Mouse (Mus musculus): ENCODE results near the gene Muc15. TPM values are rescaled to one million over a fixed set of nuclear protein-coding genes. Genes with fewer than 3 reads are reported as not detected.

Gene Muc15
- not detected for total RNA-seq (2021)
- polyA plus RNA-seq (2012; rRNA removed) = not detected in 2 replicates
- long read RNA-seq = 0 reads

GRCm38 (mm10) chr2:110721290-110721753 is at the start of gene Muc15:
Gene Muc15, plus strand, starts transcription at chr2:110721340.
- WGBS = 56% methylated on average over 3 of the region's 3 CpGs
- H3K27ac ChIP-seq = no peak within 1 kb of the TSS
- intact Hi-C loops (cut with DNase I) = no loop called here
- no peak within 1 kb of the TSS for H3K9ac ChIP-seq (ENCODE audit: low read depth, low read length)
- H3K36me3 ChIP-seq (ENCODE audit: control insufficient read depth, insufficient read depth, low read length) = no peaks in the 10 kb centered on the region
- no peaks in the 10 kb centered on the region for H3K79me2 ChIP-seq (replicated peaks; ENCODE audit: control insufficient read depth, insufficient read depth, low read length)
- no peak for DNase-seq
- H3K4me1 ChIP-seq (ENCODE audit: control insufficient read depth, insufficient read depth, low read length) = no peaks in the 10 kb centered on the region
- TF ChIP-seq EP300 (IDR thresholded peaks at IDR 0.05; ENCODE audit: insufficient read depth, low read depth, low read length) (no peak), CTCF (IDR thresholded peaks at IDR 0.05) (no peak), POLR2A (IDR thresholded peaks at IDR 0.05; ENCODE audit: insufficient read depth, low read depth, low read length) (no peak)
- H3K27me3 ChIP-seq (ENCODE audit: control insufficient read depth, insufficient read depth, low read length) = no peaks in the 10 kb centered on the region
- no peak within 1 kb of the TSS for H3K4me3 ChIP-seq

GRCm38 (mm10) chr2:110709436-110709835 is 11.7 kb upstream of the Muc15 start:
- Histone ChIP-seq H3K27ac (no peak overlapping the region), H3K4me3 (no peak overlapping the region), H3K4me1 (ENCODE audit: control insufficient read depth, insufficient read depth, low read length) (no peaks in the 10 kb centered on the region), H3K79me2 (replicated peaks; ENCODE audit: control insufficient read depth, insufficient read depth, low read length) (no peaks in the 10 kb centered on the region), H3K36me3 (ENCODE audit: control insufficient read depth, insufficient read depth, low read length) (no peaks in the 10 kb centered on the region), H3K9ac (ENCODE audit: low read depth, low read length) (no peak overlapping the region), H3K27me3 (ENCODE audit: control insufficient read depth, insufficient read depth, low read length) (no peaks in the 10 kb centered on the region)
- 92% methylated on average over 3 of the region's 3 CpGs for WGBS
- no peak for DNase-seq
- intact Hi-C loops (cut with DNase I) = no loop called here
- TF ChIP-seq EP300 (IDR thresholded peaks at IDR 0.05; ENCODE audit: insufficient read depth, low read depth, low read length) (no peak), CTCF (IDR thresholded peaks at IDR 0.05) (no peak), POLR2A (IDR thresholded peaks at IDR 0.05; ENCODE audit: insufficient read depth, low read depth, low read length) (no peak)

- H3K79me2 ChIP-seq (replicated peaks; ENCODE audit: control insufficient read depth, insufficient read depth, low read length) = no peaks in the 10 kb centered on the region
- intact Hi-C loops (cut with DNase I) = no loop called here
- 35% methylated on average over 10 of the region's 10 CpGs for WGBS
- H3K4me1 ChIP-seq (ENCODE audit: control insufficient read depth, insufficient read depth, low read length) = no peaks in the 10 kb centered on the region
- H3K27me3 ChIP-seq (ENCODE audit: control insufficient read depth, insufficient read depth, low read length) = no peaks in the 10 kb centered on the region
- no peak overlapping the region for H3K4me3 ChIP-seq
- no peak overlapping the region for H3K27ac ChIP-seq
- no peak for TF ChIP-seq POLR2A (IDR thresholded peaks at IDR 0.05; ENCODE audit: insufficient read depth, low read depth, low read length)
- TF ChIP-seq EP300 (IDR thresholded peaks at IDR 0.05; ENCODE audit: insufficient read depth, low read depth, low read length) = no peak
- TF ChIP-seq CTCF (IDR thresholded peaks at IDR 0.05) = no peak
- H3K36me3 ChIP-seq (ENCODE audit: control insufficient read depth, insufficient read depth, low read length) = no peaks in the 10 kb centered on the region
- DNase-seq = peak; percentile 32 to 50
- H3K9ac ChIP-seq (ENCODE audit: low read depth, low read length) = no peak overlapping the region
Observed at GRCm38 (mm10) chr2:110710055-110710720, 11.0 kb upstream of the Muc15 start.

GRCm38 (mm10) chr2:110719051-110719450 is 2.1 kb upstream of the Muc15 start:
- H3K27me3 ChIP-seq (ENCODE audit: control insufficient read depth, insufficient read depth, low read length) = no peaks in the 10 kb centered on the region
- no peak for TF ChIP-seq EP300 (IDR thresholded peaks at IDR 0.05; ENCODE audit: insufficient read depth, low read depth, low read length)
- no peak for TF ChIP-seq POLR2A (IDR thresholded peaks at IDR 0.05; ENCODE audit: insufficient read depth, low read depth, low read length)
- no peak for TF ChIP-seq CTCF (IDR thresholded peaks at IDR 0.05)
- H3K4me3 ChIP-seq = no peak overlapping the region
- no peaks in the 10 kb centered on the region for H3K4me1 ChIP-seq (ENCODE audit: control insufficient read depth, insufficient read depth, low read length)
- DNase-seq = no peak
- no peaks in the 10 kb centered on the region for H3K79me2 ChIP-seq (replicated peaks; ENCODE audit: control insufficient read depth, insufficient read depth, low read length)
- intact Hi-C loops (cut with DNase I) = no loop called here
- no peaks in the 10 kb centered on the region for H3K36me3 ChIP-seq (ENCODE audit: control insufficient read depth, insufficient read depth, low read length)
- no peak overlapping the region for H3K9ac ChIP-seq (ENCODE audit: low read depth, low read length)
- no peak overlapping the region for H3K27ac ChIP-seq

GRCm38 (mm10) chr2:110722208-110722607 is 1.1 kb downstream of the Muc15 start:
- Histone ChIP-seq H3K4me3 (no peak overlapping the region), H3K27me3 (ENCODE audit: control insufficient read depth, insufficient read depth, low read length) (no peaks in the 10 kb centered on the region), H3K27ac (no peak overlapping the region), H3K4me1 (ENCODE audit: control insufficient read depth, insufficient read depth, low read length) (no peaks in the 10 kb centered on the region), H3K79me2 (replicated peaks; ENCODE audit: control insufficient read depth, insufficient read depth, low read length) (no peaks in the 10 kb centered on the region), H3K9ac (ENCODE audit: low read depth, low read length) (no peak overlapping the region), H3K36me3 (ENCODE audit: control insufficient read depth, insufficient read depth, low read length) (no peaks in the 10 kb centered on the region)
- WGBS = 66% methylated on average over 1 of the region's 1 CpGs
- no peak for DNase-seq
- intact Hi-C loops (cut with DNase I) = no loop called here
- TF ChIP-seq EP300 (IDR thresholded peaks at IDR 0.05; ENCODE audit: insufficient read depth, low read depth, low read length) (no peak), CTCF (IDR thresholded peaks at IDR 0.05) (no peak)

GRCm38 (mm10) chr2:110726106-110726505 is 5.0 kb downstream of the Muc15 start:
- intact Hi-C loops (cut with DNase I) = no loop called here
- TF ChIP-seq CTCF (IDR thresholded peaks at IDR 0.05) (no peak), POLR2A (IDR thresholded peaks at IDR 0.05; ENCODE audit: insufficient read depth, low read depth, low read length) (no peak), EP300 (IDR thresholded peaks at IDR 0.05; ENCODE audit: insufficient read depth, low read depth, low read length) (no peak)
- no peak overlapping the region for H3K27ac ChIP-seq
- H3K79me2 ChIP-seq (replicated peaks; ENCODE audit: control insufficient read depth, insufficient read depth, low read length) = no peaks in the 10 kb centered on the region
- no peaks in the 10 kb centered on the region for H3K4me1 ChIP-seq (ENCODE audit: control insufficient read depth, insufficient read depth, low read length)
- H3K36me3 ChIP-seq (ENCODE audit: control insufficient read depth, insufficient read depth, low read length) = no peaks in the 10 kb centered on the region
- no peak overlapping the region for H3K9ac ChIP-seq (ENCODE audit: low read depth, low read length)
- no peak for DNase-seq
- H3K4me3 ChIP-seq = no peak overlapping the region
- H3K27me3 ChIP-seq (ENCODE audit: control insufficient read depth, insufficient read depth, low read length) = no peaks in the 10 kb centered on the region
